Mouse (Mus musculus) kidney, embryonic 14.5 days (tissue): ENCODE measurements around the gene Rbp7. TPM values are rescaled to one million over a fixed set of nuclear protein-coding genes. Genes with fewer than 3 reads are reported as not detected.
"Not testable (repeated sequence)": the region's sequence is repeated elsewhere in the genome, so short reads cannot be mapped to it uniquely, and the experiment has no call there.

Experiments
- ATAC-seq: fragments of 200-750 bp; cut with Nextera tagmentation; 2 replicates; pipeline ENCODE4 v1.8.0; 2017; ENCODE audit warnings: moderate number of reproducible peaks, mild to moderate bottlenecking, moderate TSS enrichment, moderate library complexity; ENCODE audit not compliant: low FRiP score, low TSS enrichment
- H3K27ac ChIP-seq: fragments of 300-500 bp; sonication (generic); 2 replicates; pipeline ENCODE4 v1.5.1; 2014; ENCODE audit warnings: low read depth, mild to moderate bottlenecking, low read length, moderate library complexity, mixed read lengths
- H3K27me3 ChIP-seq: fragments of 300-500 bp; sonication (generic); 2 replicates; pipeline ENCODE4 v1.6.1; 2014; ENCODE audit warnings: mild to moderate bottlenecking, low read length; ENCODE audit not compliant: control insufficient read depth, insufficient read depth
- H3K36me3 ChIP-seq: fragments of 300-500 bp; sonication (generic); 2 replicates; pipeline ENCODE4 v1.6.1; 2014; ENCODE audit warnings: low read length, mixed read lengths; ENCODE audit not compliant: control insufficient read depth, insufficient read depth
- H3K4me1 ChIP-seq: fragments of 300-500 bp; sonication (generic); 2 replicates; pipeline ENCODE4 v1.6.1; 2014; ENCODE audit warnings: low read length, mixed read lengths; ENCODE audit not compliant: control insufficient read depth, insufficient read depth
- H3K4me2 ChIP-seq: fragments of 300-500 bp; sonication (generic); replicated peaks from 2 replicates; pipeline ENCODE4 v1.6.1; 2014; ENCODE audit warnings: low read depth, mild to moderate bottlenecking, low read length
- H3K4me3 ChIP-seq: fragments of 300-500 bp; sonication (generic); 2 replicates; pipeline ENCODE4 v1.5.1; 2014; ENCODE audit warnings: mild to moderate bottlenecking, low read length
- H3K9ac ChIP-seq: fragments of 300-500 bp; sonication (generic); 2 replicates; pipeline ENCODE4 v1.6.1; 2014; ENCODE audit warnings: low read depth, mild to moderate bottlenecking, low read length, moderate library complexity
- H3K9me3 ChIP-seq: fragments of 300-500 bp; sonication (generic); 2 replicates; pipeline ENCODE4 v1.6.1; 2016; ENCODE audit warnings: low read length; ENCODE audit not compliant: control insufficient read depth
- WGBS: fragments of 180-500 bp; shearing (Covaris S2); extraction: QIAGEN DNeasy Blood & Tissue Kit; methylation state at CpG from one replicate; pipeline ENCODE4 v1.1.7; 2014; 5-methylcytosine and 5-hydroxymethylcytosine counted together
- polyA plus RNA-seq: library from polyadenylated mRNA; unstranded; fragments of >200 nt; fragmentation: Nextera tagmentation; extraction: Ambion mirVana; gene quantifications from 2 replicates; pipeline ENCODE4 v1.2.1, GENCODE M21; 2014

Gene Rbp7
- polyA plus RNA-seq, 1 experiment from 2014 or later, result 1.1 TPM

GRCm38 (mm10) chr4:149445868-149446267 lies 8.9 kb downstream of the Rbp7 start:
- H3K4me1 ChIP-seq, result peaks cover 13% of the 10 kb centered on the region; the same call in 1 of the 2 replicates
- no peaks in the 10 kb centered on the region for H3K36me3 ChIP-seq
- no peaks in the 10 kb centered on the region for H3K27me3 ChIP-seq
- peak overlapping the region; percentile 42 for H3K4me2 ChIP-seq
- H3K4me3 ChIP-seq, result peak overlapping the region; percentile 16; the same call in 1 of the 2 replicates
- H3K9me3 ChIP-seq, result no peaks in the 10 kb centered on the region
- H3K27ac ChIP-seq, result peak overlapping the region; percentile 79
- peak; percentile 56 for ATAC-seq
- H3K9ac ChIP-seq, result peak overlapping the region; percentile 63; the same call in 1 of the 2 replicates
- 2% methylated on average over 11 of the region's 11 CpGs for WGBS

GRCm38 (mm10) chr4:149444964-149445701 lies 9.6 kb downstream of the Rbp7 start:
- Histone ChIP-seq H3K4me2 (peak overlapping the region; percentile 42), H3K9ac (peak overlapping the region; percentile 63), H3K4me1 (peaks cover 13% of the 10 kb centered on the region; the same call in 1 of the 2 replicates), H3K27ac (peak overlapping the region; percentile 79), H3K27me3 (no peaks in the 10 kb centered on the region), H3K9me3 (no peaks in the 10 kb centered on the region), H3K4me3 (peak overlapping the region; percentile 16), H3K36me3 (no peaks in the 10 kb centered on the region)
- WGBS, result under 1% methylated on average over 36 of the region's 36 CpGs
- ATAC-seq, result peak; percentile 97

GRCm38 (mm10) chr4:149444465-149444864 lies 10.3 kb downstream of the Rbp7 start:
- Histone ChIP-seq H3K27me3 (no peaks in the 10 kb centered on the region), H3K4me3 (no peak overlapping the region), H3K4me2 (peak overlapping the region; percentile 42; the same call in 1 of the 2 replicates), H3K27ac (peak overlapping the region; percentile 79; the same call in 1 of the 2 replicates), H3K9ac (peak overlapping the region; percentile 63; the same call in 1 of the 2 replicates), H3K9me3 (no peaks in the 10 kb centered on the region), H3K36me3 (no peaks in the 10 kb centered on the region), H3K4me1 (peaks cover 13% of the 10 kb centered on the region; the same call in 1 of the 2 replicates)
- 69% methylated on average over 1 of the region's 1 CpGs for WGBS
- ATAC-seq, result no peak

DNA sequence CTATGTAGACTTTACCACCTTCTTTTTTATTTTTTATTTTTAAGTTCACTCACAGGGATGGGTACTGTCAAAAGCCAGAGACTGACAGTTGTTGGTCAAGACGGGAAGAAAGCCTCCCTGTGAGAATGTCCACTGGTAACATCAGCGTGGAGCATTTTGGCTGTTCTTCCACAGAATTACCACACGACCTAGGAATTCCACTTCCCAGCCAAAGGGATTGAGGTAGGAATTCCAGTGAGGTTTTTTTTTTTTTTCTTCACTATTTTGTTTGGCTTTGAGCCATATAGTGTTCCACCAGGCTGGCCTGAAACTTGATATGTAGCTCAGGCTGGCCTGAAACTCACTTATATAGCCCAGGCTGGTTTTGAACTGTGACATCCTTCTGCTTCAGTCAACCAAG lies 12.3 kb downstream of the Rbp7 start:
- Histone ChIP-seq H3K9ac (no peak overlapping the region), H3K4me2 (no peak overlapping the region), H3K27ac (no peak overlapping the region), H3K4me1 (peaks cover 13% of the 10 kb centered on the region; the same call in 1 of the 2 replicates), H3K27me3 (no peaks in the 10 kb centered on the region), H3K4me3 (no peak overlapping the region), H3K9me3 (no peaks in the 10 kb centered on the region), H3K36me3 (no peaks in the 10 kb centered on the region)
- no peak for ATAC-seq
- WGBS, result 47% methylated on average over 3 of the region's 3 CpGs

GRCm38 (mm10) chr4:149440576-149440975 lies 14.2 kb downstream of the Rbp7 start:
- Histone ChIP-seq H3K9me3 (no peaks in the 10 kb centered on the region), H3K9ac (no peak overlapping the region), H3K4me3 (no peak overlapping the region), H3K36me3 (no peaks in the 10 kb centered on the region), H3K4me2 (no peak overlapping the region), H3K4me1 (peaks cover 5% of the 10 kb centered on the region; the same call in 1 of the 2 replicates), H3K27ac (no peak overlapping the region), H3K27me3 (no peaks in the 10 kb centered on the region)
- no peak for ATAC-seq
- 18% methylated on average over 8 of the region's 8 CpGs for WGBS

GRCm38 (mm10) chr4:149431887-149432286 lies 22.9 kb downstream of the Rbp7 start:
- H3K9me3 ChIP-seq, ATAC-seq, H3K9ac ChIP-seq, H3K27ac ChIP-seq, H3K4me2 ChIP-seq, H3K4me1 ChIP-seq, H3K36me3 ChIP-seq, H3K27me3 ChIP-seq, H3K4me3 ChIP-seq: not testable (repeated sequence)
- WGBS, result 88% methylated on average over 1 of the region's 1 CpGs

DNA sequence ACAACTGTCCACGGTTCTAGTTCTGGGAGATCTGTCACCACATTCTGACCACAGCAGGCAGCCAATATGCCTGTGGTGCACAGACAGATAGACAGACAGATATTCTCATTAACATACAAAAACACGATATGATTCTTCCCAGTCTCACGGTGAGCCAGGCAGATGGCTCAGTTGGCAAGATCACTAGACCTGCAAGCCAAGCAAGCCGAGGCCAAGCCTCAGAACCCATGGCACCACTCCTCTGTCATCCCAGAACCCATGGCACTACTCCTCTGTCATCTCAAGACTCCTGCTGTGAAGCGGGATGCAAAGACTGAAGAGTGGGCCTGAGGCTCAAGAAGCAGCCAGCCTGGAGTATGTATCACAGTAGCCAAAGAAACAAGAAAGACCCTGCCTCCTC lies 25.2 kb downstream of the Rbp7 start:
- Histone ChIP-seq H3K27me3 (no peaks in the 10 kb centered on the region), H3K9ac (no peak overlapping the region), H3K9me3 (no peaks in the 10 kb centered on the region), H3K4me3 (no peak overlapping the region), H3K4me2 (no peak overlapping the region), H3K27ac (no peak overlapping the region), H3K36me3 (no peaks in the 10 kb centered on the region), H3K4me1 (peaks cover 1% of the 10 kb centered on the region; the same call in 1 of the 2 replicates)
- WGBS, result 88% methylated on average over 5 of the region's 5 CpGs
- no peak for ATAC-seq

DNA sequence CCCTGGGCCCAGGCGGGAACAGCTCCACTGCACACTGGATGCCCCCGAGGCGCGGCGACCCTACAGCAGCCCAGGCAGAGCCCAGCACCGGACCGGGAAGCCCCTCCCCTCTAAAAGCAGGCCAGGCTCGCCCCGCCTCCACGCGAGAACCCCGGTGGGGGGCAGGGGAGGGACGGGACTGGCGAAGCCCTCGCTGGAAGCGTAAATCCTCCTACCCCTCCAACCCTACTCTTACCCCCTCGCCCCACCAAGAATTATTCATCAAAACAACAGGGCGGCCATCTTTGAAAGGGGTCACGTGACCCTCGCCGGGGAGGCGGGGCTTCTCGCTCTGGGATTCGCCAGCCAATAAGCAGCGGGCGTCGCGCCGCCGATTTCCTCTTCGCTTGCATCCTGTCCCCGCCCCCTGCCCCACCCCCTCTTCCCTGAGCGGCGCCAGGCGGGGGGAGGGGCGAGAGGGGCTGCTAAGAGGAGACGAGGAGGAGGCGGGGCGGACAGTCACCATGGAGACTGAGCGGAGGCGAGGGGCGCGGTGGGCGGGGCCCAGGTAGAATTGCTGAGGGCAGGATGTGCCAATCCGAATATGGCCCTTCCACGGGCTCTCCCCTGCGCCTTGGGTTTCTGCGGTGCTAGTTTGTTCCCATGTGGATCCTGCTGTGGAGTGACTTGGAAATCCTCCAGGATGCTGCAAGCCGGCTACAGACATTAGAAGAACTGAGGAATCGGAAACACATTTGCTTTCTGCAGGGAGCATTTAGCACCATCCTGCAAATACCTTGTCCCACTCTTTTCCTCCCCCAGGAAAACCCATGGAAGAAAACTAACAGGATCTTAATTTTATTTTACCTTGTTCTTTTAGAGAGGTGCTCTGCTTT lies 28.2 kb downstream of the Rbp7 start, which contains the start of gene Ube4b:
Ube4b (minus strand) TSS at position 425 of the 875 bp plus-strand sequence.
- peaks cover 6% of the 10 kb centered on the region; the same call in 1 of the 2 replicates for H3K4me1 ChIP-seq
- ATAC-seq, result peak; percentile 96
- WGBS, result under 1% methylated on average over 46 of the region's 50 CpGs
- peak within 1 kb of the TSS; percentile 68 for H3K4me2 ChIP-seq
- peak within 1 kb of the TSS; percentile 99 for H3K27ac ChIP-seq
- no peaks in the 10 kb centered on the region for H3K27me3 ChIP-seq
- no peaks in the 10 kb centered on the region for H3K9me3 ChIP-seq
- peak within 1 kb of the TSS; percentile 95 for H3K4me3 ChIP-seq
- H3K36me3 ChIP-seq, result no peaks in the 10 kb centered on the region
- H3K9ac ChIP-seq, result peak within 1 kb of the TSS; percentile 92
